8 mouse cellular contexts compared by ENCODE assay signal in the genomic region with DNA sequence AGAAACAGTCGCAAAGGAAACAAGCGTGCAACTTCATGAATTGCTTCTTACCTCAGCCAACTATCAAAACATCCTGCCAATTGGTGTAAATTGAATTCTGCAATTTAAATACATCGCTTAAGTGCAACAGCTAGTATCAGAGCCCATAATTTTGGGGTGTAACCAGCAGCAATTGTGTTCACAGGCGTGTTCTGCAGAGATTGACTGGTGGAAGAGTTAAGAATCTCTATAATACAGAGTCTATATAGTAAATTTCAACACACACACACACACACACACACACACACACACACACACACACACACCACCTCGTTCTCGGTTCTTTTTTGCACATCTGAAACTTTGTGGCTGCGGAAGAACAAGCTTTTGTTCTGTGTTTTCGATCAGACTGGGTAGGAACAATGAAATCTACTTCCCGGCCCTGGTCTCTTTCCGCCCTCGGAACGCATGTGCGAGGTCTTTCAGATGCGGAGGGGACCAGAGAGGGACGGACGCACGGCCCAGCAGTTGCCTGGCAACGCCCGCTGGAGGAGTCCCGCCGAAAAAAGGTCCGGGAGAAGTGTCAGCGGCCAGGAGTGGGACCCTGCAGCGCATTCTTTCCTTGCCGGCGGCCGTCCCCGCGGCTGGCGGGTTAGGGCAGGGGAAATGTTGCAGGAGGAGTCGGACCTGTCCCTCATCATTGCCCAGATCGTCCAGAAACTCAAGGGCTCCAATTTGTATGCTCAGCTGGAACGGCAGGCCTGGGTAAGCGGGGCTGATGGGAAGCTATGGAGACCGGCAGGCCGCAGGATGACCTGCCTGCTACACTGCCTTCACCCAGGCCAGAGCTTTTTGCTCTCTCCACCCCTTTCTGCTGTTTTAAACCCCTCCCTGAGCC. TPM values are rescaled to one million over a fixed set of nuclear protein-coding genes. Genes with fewer than 3 reads are reported as not detected.
DNase-seq lines count a peak whose midpoint lies in the region; ATAC-seq and TF ChIP-seq lines count a peak whose summit lies in the region.

A gene (plus strand): TSS at position 492 of the 877 bp plus-strand sequence.

- peak within 1 kb of the TSS; percentile 97 for H3K4me2 ChIP-seq in CH12.LX (ENCODE audit: insufficient read depth, low read depth, poor library complexity, severe bottlenecking)
- H3K4me2 ChIP-seq in forebrain, embryonic 13.5 days: peak within 1 kb of the TSS; percentile 70
- peak within 1 kb of the TSS; percentile 75 for H3K4me2 ChIP-seq in heart, postnatal 0 days (ENCODE audit: low read depth, low read length)
- peak within 1 kb of the TSS; percentile 72 for H3K4me2 ChIP-seq in liver, embryonic 15.5 days
- peak within 1 kb of the TSS; percentile 45 for H3K4me2 ChIP-seq in neural tube, embryonic 11.5 days (ENCODE audit: low read depth)
- peak within 1 kb of the TSS; percentile 76 for H3K4me2 ChIP-seq in stomach, embryonic 16.5 days (ENCODE audit: low read depth, low read length)

- 6% methylated on average over 36 of the region's 36 CpGs for WGBS in forebrain, embryonic 13.5 days
- 6% methylated on average over 36 of the region's 36 CpGs for WGBS in heart, postnatal 0 days
- 5% methylated on average over 36 of the region's 36 CpGs for WGBS in liver, embryonic 15.5 days (ENCODE audit: insufficient replicate concordance)
- WGBS in neural tube, embryonic 11.5 days: 8% methylated on average over 36 of the region's 36 CpGs
- 6% methylated on average over 36 of the region's 36 CpGs for WGBS in stomach, embryonic 16.5 days

- in situ Hi-C loops in CH12.LX (cut with MboI; ENCODE audit: low pct_ligation_motif_present, low pct_unique_long_range_greater_than_20kb, low sequenced_read_pairs): no loop called here

- peak within 1 kb of the TSS; percentile 81 to 96 (median 84) for H3K4me3 ChIP-seq in CH12.LX (replicated peaks in 1 of 3; ENCODE audit: low read depth in 2 of 3, low read length in 2 of 3, poor library complexity in 1 of 3)
- peak within 1 kb of the TSS; percentile 79 for H3K4me3 ChIP-seq in forebrain, embryonic 13.5 days
- H3K4me3 ChIP-seq in heart, postnatal 0 days (ENCODE audit: low read depth, low read length): peak within 1 kb of the TSS; percentile 87
- peak within 1 kb of the TSS; percentile 67 for H3K4me3 ChIP-seq in liver, embryonic 15.5 days (replicated peaks)
- peak within 1 kb of the TSS; percentile 71 for H3K4me3 ChIP-seq in neural tube, embryonic 11.5 days (ENCODE audit: low read depth, low read length)
- H3K4me3 ChIP-seq in stomach, embryonic 16.5 days (replicated peaks; ENCODE audit: low read length): peak within 1 kb of the TSS; percentile 84

- TF ChIP-seq RAD21 in CH12.LX (IDR thresholded peaks at IDR 0.05; ENCODE audit: low read depth, low read length): no peak

- peaks cover 0 to 4% of the 10 kb centered on the region in 2 experiments for H3K36me3 ChIP-seq in CH12.LX (replicated peaks in 1 of 2; ENCODE audit: control insufficient read depth in 1 of 2, insufficient read depth in 1 of 2, low read length in 1 of 2)
- H3K36me3 ChIP-seq in forebrain, embryonic 13.5 days (ENCODE audit: poor library complexity, severe bottlenecking): 0 out of 2 replicates have a peak, but pooled peaks cover 3% of the 10 kb centered on the region
- H3K36me3 ChIP-seq in heart, postnatal 0 days (replicated peaks; ENCODE audit: control insufficient read depth, insufficient read depth, low read length): no peaks in the 10 kb centered on the region
- no peaks in the 10 kb centered on the region for H3K36me3 ChIP-seq in liver, embryonic 15.5 days (replicated peaks)
- no peaks in the 10 kb centered on the region for H3K36me3 ChIP-seq in neural tube, embryonic 11.5 days (ENCODE audit: control insufficient read depth, insufficient read depth, low read length)
- H3K36me3 ChIP-seq in stomach, embryonic 16.5 days (ENCODE audit: control insufficient read depth, insufficient read depth, low read length): no peaks in the 10 kb centered on the region

- no peak within 1 kb of the TSS for H3K27ac ChIP-seq in CH12.LX (ENCODE audit: insufficient read depth, low read depth)
- peak within 1 kb of the TSS; percentile 35 for H3K27ac ChIP-seq in forebrain, embryonic 13.5 days
- 0 out of 2 replicates have a peak within 1 kb of the TSS, but pooled peaks have one; percentile 11 for H3K27ac ChIP-seq in heart, postnatal 0 days (ENCODE audit: low read depth)
- H3K27ac ChIP-seq in liver, embryonic 15.5 days (replicated peaks): no peak within 1 kb of the TSS
- H3K27ac ChIP-seq in neural tube, embryonic 11.5 days (ENCODE audit: low read depth, low read length): no peak within 1 kb of the TSS
- peak within 1 kb of the TSS; percentile 73; the same call in 1 of the 2 replicates for H3K27ac ChIP-seq in stomach, embryonic 16.5 days (ENCODE audit: low read length)

- dilution Hi-C loops in CH12.LX (cut with MboI; ENCODE audit: extremely low pct_ligation_motif_present, extremely low pct_unique_long_range_greater_than_20kb, low sequenced_read_pairs): no loop called here

- TF ChIP-seq CTCF in CH12.LX (conservative IDR thresholded peaks at IDR 0.05 in 1 of 2, IDR thresholded peaks at IDR 0.05 in 1 of 2; ENCODE audit: low read depth in 2 of 2, low read length in 2 of 2): no peak
- no peak for TF ChIP-seq CTCF in heart, postnatal 0 days (IDR thresholded peaks at IDR 0.05; ENCODE audit: low read depth)

- 0 out of 2 replicates have a peak, but pooled peaks have one; percentile 45 for TF ChIP-seq POLR2A in CH12.LX (IDR thresholded peaks at IDR 0.05; ENCODE audit: low read depth, low read length)

- no peaks in the 10 kb centered on the region for H3K27me3 ChIP-seq in CH12.LX (replicated peaks)
- peaks cover 3% of the 10 kb centered on the region; the same call in 1 of the 2 replicates for H3K27me3 ChIP-seq in forebrain, embryonic 13.5 days
- H3K27me3 ChIP-seq in heart, postnatal 0 days (ENCODE audit: control insufficient read depth, insufficient read depth, low read length): no peaks in the 10 kb centered on the region
- H3K27me3 ChIP-seq in liver, embryonic 15.5 days: no peaks in the 10 kb centered on the region
- no peaks in the 10 kb centered on the region for H3K27me3 ChIP-seq in neural tube, embryonic 11.5 days (ENCODE audit: control insufficient read depth, insufficient read depth, low read length)
- no peaks in the 10 kb centered on the region for H3K27me3 ChIP-seq in stomach, embryonic 16.5 days (ENCODE audit: control insufficient read depth, insufficient read depth, low read length)

- no peak for TF ChIP-seq EP300 in CH12.LX (IDR thresholded peaks at IDR 0.05; ENCODE audit: low read length)
- TF ChIP-seq EP300 in heart, postnatal 0 days (IDR thresholded peaks at IDR 0.05; ENCODE audit: low read depth): no peak

- H3K9ac ChIP-seq in CH12.LX (ENCODE audit: insufficient read depth, low read depth): peak within 1 kb of the TSS; percentile 83
- H3K9ac ChIP-seq in forebrain, embryonic 13.5 days: peak within 1 kb of the TSS; percentile 81
- H3K9ac ChIP-seq in heart, postnatal 0 days (replicated peaks; ENCODE audit: low read depth, low read length): peak within 1 kb of the TSS; percentile 52
- H3K9ac ChIP-seq in liver, embryonic 15.5 days: peak within 1 kb of the TSS; percentile 44
- peak within 1 kb of the TSS; percentile 79 for H3K9ac ChIP-seq in neural tube, embryonic 11.5 days (ENCODE audit: low read length)
- H3K9ac ChIP-seq in stomach, embryonic 16.5 days (ENCODE audit: low read length): peak within 1 kb of the TSS; percentile 82

- H3K79me2 ChIP-seq in CH12.LX (replicated peaks; ENCODE audit: control insufficient read depth, extremely low read depth, insufficient read depth, poor library complexity, severe bottlenecking): no peaks in the 10 kb centered on the region

- H3K9me3 ChIP-seq in CH12.LX (replicated peaks; ENCODE audit: low read length): no peaks in the 10 kb centered on the region
- no peaks in the 10 kb centered on the region for H3K9me3 ChIP-seq in forebrain, embryonic 13.5 days (replicated peaks)
- no peaks in the 10 kb centered on the region for H3K9me3 ChIP-seq in heart, postnatal 0 days (replicated peaks; ENCODE audit: control insufficient read depth, low read length)
- H3K9me3 ChIP-seq in liver, embryonic 15.5 days (replicated peaks): no peaks in the 10 kb centered on the region
- no peaks in the 10 kb centered on the region for H3K9me3 ChIP-seq in neural tube, embryonic 11.5 days (ENCODE audit: control insufficient read depth, low read length)
- no peaks in the 10 kb centered on the region for H3K9me3 ChIP-seq in stomach, embryonic 16.5 days (replicated peaks; ENCODE audit: control insufficient read depth, low read length)

- peaks cover 2 to 10% of the 10 kb centered on the region in 2 experiments; a peak in 3 of 4 replicates for H3K4me1 ChIP-seq in CH12.LX (ENCODE audit: control insufficient read depth in 1 of 2, insufficient read depth in 2 of 2)
- peaks cover 21% of the 10 kb centered on the region for H3K4me1 ChIP-seq in forebrain, embryonic 13.5 days
- H3K4me1 ChIP-seq in heart, postnatal 0 days (ENCODE audit: control insufficient read depth, insufficient read depth): peaks cover 5% of the 10 kb centered on the region; the same call in 1 of the 2 replicates
- 0 out of 2 replicates have a peak, but pooled peaks cover 6% of the 10 kb centered on the region for H3K4me1 ChIP-seq in liver, embryonic 15.5 days (replicated peaks)
- no peaks in the 10 kb centered on the region for H3K4me1 ChIP-seq in neural tube, embryonic 11.5 days (ENCODE audit: control insufficient read depth, insufficient read depth, low read length)
- H3K4me1 ChIP-seq in stomach, embryonic 16.5 days (ENCODE audit: control insufficient read depth, insufficient read depth, low read length): peaks cover 10% of the 10 kb centered on the region

- DNase-seq in CH12.LX (ENCODE audit: extremely low read depth): peak; percentile 86
- peak; percentile 87 for DNase-seq in heart, postnatal 0 days (ENCODE audit: low spot score)
- DNase-seq in kidney, postnatal 36 days: peak; percentile 88 to 90
- DNase-seq in neural tube, embryonic 11.5 days (ENCODE audit: low spot score): peak; percentile 91

- ATAC-seq in cerebellum, adult (ENCODE audit: insufficient number of reproducible peaks, low FRiP score, low TSS enrichment): peak; percentile 99
- ATAC-seq in forebrain, embryonic 13.5 days: peak; percentile 99
- peak; percentile 99 for ATAC-seq in heart, postnatal 0 days (ENCODE audit: insufficient read depth, low read depth)
- peak; percentile 84 for ATAC-seq in liver, embryonic 15.5 days (ENCODE audit: insufficient read depth)
- ATAC-seq in neural tube, embryonic 11.5 days (ENCODE audit: insufficient read depth, low FRiP score, low TSS enrichment): peak; percentile 97
- peak; percentile 97 for ATAC-seq in stomach, embryonic 16.5 days (ENCODE audit: insufficient read depth, low FRiP score)

RNA-seq across cellular contexts. Expression of the gene that starts here (rescaled TPM):
- total RNA-seq in CH12.LX (2012; rRNA removed) (7.6 and 8.9 TPM in 2 replicates), CH12.LX (2014; rRNA removed) (15.2 and 18.1 TPM in 2 replicates)
- polyA plus RNA-seq in CH12.LX (2012; ENCODE audit: insufficient read length, low read depth): 11.9 and 14.8 TPM in 2 replicates
- polyA plus RNA-seq in forebrain, embryonic 13.5 days (2015; fragmentation: Nextera tagmentation; extraction: Ambion mirVana): 58.4 and 63.5 TPM in 2 replicates
- total RNA-seq in heart, postnatal 0 days (2014; rRNA removed; ENCODE audit: low replicate concordance): 21.2 and 25.1 TPM in 2 replicates
- 17.7 and 20.8 TPM in 2 replicates for polyA plus RNA-seq in heart, postnatal 0 days (2015; fragmentation: Nextera tagmentation; extraction: Ambion mirVana)
- polyA plus RNA-seq in liver, embryonic 15.5 days (2015; fragmentation: Nextera tagmentation; extraction: Ambion mirVana): 4.1 and 4.2 TPM in 2 replicates
- polyA plus RNA-seq in neural tube, embryonic 11.5 days (2014; fragmentation: Nextera tagmentation; extraction: Ambion mirVana): 58.3 and 65.0 TPM in 2 replicates
- 39.0 and 40.9 TPM in 2 replicates for polyA plus RNA-seq in stomach, embryonic 16.5 days (2015; fragmentation: Nextera tagmentation; extraction: Ambion mirVana)

Comparison
In these comparisons a context has a peak if more than half of its experiments do, and no peak if none do; other contexts are left out.
1. H3K27ac ChIP-seq: peak in forebrain, embryonic 13.5 days (single experiment), heart, postnatal 0 days (single experiment) and stomach, embryonic 16.5 days (single experiment); none in CH12.LX (single experiment), liver, embryonic 15.5 days (single experiment) and neural tube, embryonic 11.5 days (single experiment).
2. H3K4me2 ChIP-seq: peak in every context shown above with its lines; median percentile 97 in CH12.LX; 76 in stomach, embryonic 16.5 days; 75 in heart, postnatal 0 days; 72 in liver, embryonic 15.5 days; 70 in forebrain, embryonic 13.5 days; 45 in neural tube, embryonic 11.5 days.
3. Peak in every context shown above with its lines, with median percentiles within 50 percentile points of each other: DNase-seq, H3K4me3 ChIP-seq, H3K9ac ChIP-seq and ATAC-seq.